Mouse (Mus musculus) kidney, embryonic 16.5 days (tissue): ENCODE results near the gene Lamp1. TPM values are rescaled to one million over a fixed set of nuclear protein-coding genes. Genes with fewer than 3 reads are reported as not detected.

Experiments used
- ATAC-seq: fragments of 200-750 bp; cut with Nextera tagmentation; 2 replicates; pipeline ENCODE4 v1.8.0; 2017; ENCODE audit warnings: moderate TSS enrichment; ENCODE audit not compliant: low FRiP score, low TSS enrichment
- H3K27ac ChIP-seq: fragments of 300-500 bp; sonication (generic); 2 replicates; pipeline ENCODE4 v1.5.1; 2014; ENCODE audit warnings: low read length
- H3K27me3 ChIP-seq: fragments of 300-500 bp; sonication (generic); 2 replicates; pipeline ENCODE4 v1.6.1; 2014; ENCODE audit warnings: low read length, control low read depth, mixed read lengths; ENCODE audit not compliant: insufficient read depth
- H3K36me3 ChIP-seq: fragments of 300-500 bp; sonication (generic); 2 replicates; pipeline ENCODE4 v1.6.1; 2014; ENCODE audit warnings: low read length, control low read depth, mixed read lengths; ENCODE audit not compliant: insufficient read depth
- H3K4me1 ChIP-seq: fragments of 300-500 bp; sonication (generic); 2 replicates; pipeline ENCODE4 v1.6.1; 2014; ENCODE audit warnings: low read length, control low read depth, mixed read lengths; ENCODE audit not compliant: insufficient read depth
- H3K4me2 ChIP-seq: fragments of 300-500 bp; sonication (generic); replicated peaks from 2 replicates; pipeline ENCODE4 v1.6.1; 2014; ENCODE audit warnings: low read depth, low read length
- H3K4me3 ChIP-seq: fragments of 300-500 bp; sonication (generic); 2 replicates; pipeline ENCODE4 v1.5.1; 2014; ENCODE audit warnings: mild to moderate bottlenecking, low read length
- H3K9ac ChIP-seq: fragments of 300-500 bp; sonication (generic); replicated peaks from 2 replicates; pipeline ENCODE4 v1.6.1; 2014; ENCODE audit warnings: low read length
- H3K9me3 ChIP-seq: fragments of 300-500 bp; sonication (generic); 2 replicates; pipeline ENCODE4 v1.6.1; 2016; ENCODE audit warnings: low read length, control low read depth
- WGBS: fragments of 180-500 bp; shearing (Covaris S2); extraction: QIAGEN DNeasy Blood & Tissue Kit; methylation state at CpG from one replicate; pipeline ENCODE4 v1.1.7; 2014; 5-methylcytosine and 5-hydroxymethylcytosine counted together
- polyA plus RNA-seq: library from polyadenylated mRNA; unstranded; fragments of >200 nt; fragmentation: Nextera tagmentation; extraction: Ambion mirVana; gene quantifications from 2 replicates; pipeline ENCODE4 v1.2.1, GENCODE M21; 2015

Gene Lamp1
- polyA plus RNA-seq, result 308 and 374 TPM in 2 replicates

DNA sequence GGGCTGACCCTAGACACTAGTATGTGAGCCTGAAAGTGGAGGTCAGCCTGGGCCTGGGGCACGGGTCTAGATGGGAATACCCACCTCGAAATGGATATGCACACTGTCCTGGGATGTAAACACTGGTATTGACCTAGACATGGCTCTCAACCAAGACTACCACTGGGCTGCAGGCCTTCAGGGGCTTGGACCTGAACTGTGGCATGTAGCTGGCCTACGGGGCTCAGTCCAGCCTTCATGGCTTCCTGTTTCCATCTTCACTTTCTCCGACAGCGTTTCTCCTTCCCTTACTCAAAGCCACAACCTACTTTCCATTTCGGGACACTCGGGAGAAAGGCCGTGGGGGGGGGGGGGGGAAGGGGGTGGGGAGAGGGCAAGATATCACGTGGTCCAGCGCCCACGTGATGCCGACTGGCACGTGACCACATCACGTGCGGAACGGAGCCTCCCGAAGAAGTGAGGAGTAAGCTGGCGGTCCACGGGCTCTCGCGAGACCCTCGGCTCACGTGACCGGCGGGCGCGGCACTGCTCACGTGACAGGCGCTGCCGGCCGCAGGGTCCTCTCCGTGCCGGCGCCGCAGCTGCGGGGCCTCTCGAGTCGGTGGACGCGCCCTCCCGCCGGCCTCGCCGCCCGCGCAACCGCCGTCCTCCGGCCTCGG lies at the start of gene Lamp1:
TSS of gene Lamp1 (plus strand) at position 444 of the 659 bp plus-strand sequence.
- Histone ChIP-seq H3K9me3 (no peaks in the 10 kb centered on the region), H3K4me1 (peaks cover 11% of the 10 kb centered on the region), H3K9ac (peak within 1 kb of the TSS; percentile 95), H3K27me3 (no peaks in the 10 kb centered on the region), H3K36me3 (no peaks in the 10 kb centered on the region), H3K4me2 (peak within 1 kb of the TSS; percentile 89), H3K4me3 (peak within 1 kb of the TSS; percentile 98), H3K27ac (peak within 1 kb of the TSS; percentile 66)
- peak; percentile 96 for ATAC-seq
- 1% methylated on average over 43 of the region's 50 CpGs for WGBS

- Histone ChIP-seq H3K36me3 (peaks cover 6% of the 10 kb centered on the region), H3K9me3 (no peaks in the 10 kb centered on the region), H3K9ac (no peak overlapping the region), H3K27ac (no peak overlapping the region), H3K4me2 (no peak overlapping the region), H3K27me3 (no peaks in the 10 kb centered on the region), H3K4me3 (no peak overlapping the region), H3K4me1 (peaks cover 22% of the 10 kb centered on the region)
- ATAC-seq, result no peak
- WGBS, result 40% methylated on average over 1 of the region's 1 CpGs
Observed at GRCm38 (mm10) chr8:13109416-13109960, 49.5 kb upstream of the Lamp1 start.

GRCm38 (mm10) chr8:13111917-13112316 lies 47.0 kb upstream of the Lamp1 start:
- no peak for ATAC-seq
- Histone ChIP-seq H3K27ac (no peak overlapping the region), H3K27me3 (no peaks in the 10 kb centered on the region), H3K4me3 (no peak overlapping the region), H3K9me3 (no peaks in the 10 kb centered on the region), H3K36me3 (peaks cover 17% of the 10 kb centered on the region), H3K4me1 (peaks cover 16% of the 10 kb centered on the region), H3K9ac (no peak overlapping the region), H3K4me2 (no peak overlapping the region)
- WGBS, result 88% methylated on average over 11 of the region's 11 CpGs

- Histone ChIP-seq H3K27ac (no peak overlapping the region), H3K4me3 (no peak overlapping the region), H3K4me2 (no peak overlapping the region), H3K9ac (no peak overlapping the region), H3K36me3 (peaks cover 15% of the 10 kb centered on the region), H3K9me3 (no peaks in the 10 kb centered on the region), H3K4me1 (peaks cover 7% of the 10 kb centered on the region), H3K27me3 (no peaks in the 10 kb centered on the region)
- 94% methylated on average over 4 of the region's 4 CpGs for WGBS
- no peak for ATAC-seq
Observed at GRCm38 (mm10) chr8:13113232-13113631, 45.7 kb upstream of the Lamp1 start.

- Histone ChIP-seq H3K9ac (no peak overlapping the region), H3K4me1 (no peaks in the 10 kb centered on the region), H3K4me2 (no peak overlapping the region), H3K4me3 (no peak overlapping the region), H3K27me3 (no peaks in the 10 kb centered on the region), H3K27ac (no peak overlapping the region), H3K9me3 (no peaks in the 10 kb centered on the region), H3K36me3 (peaks cover 25% of the 10 kb centered on the region)
- 96% methylated on average over 2 of the region's 2 CpGs for WGBS
- no peak for ATAC-seq
Observed at GRCm38 (mm10) chr8:13117096-13117495, 41.9 kb upstream of the Lamp1 start.

GRCm38 (mm10) chr8:13118516-13118915 lies 40.4 kb upstream of the Lamp1 start:
- H3K27me3 ChIP-seq, result no peaks in the 10 kb centered on the region

DNA sequence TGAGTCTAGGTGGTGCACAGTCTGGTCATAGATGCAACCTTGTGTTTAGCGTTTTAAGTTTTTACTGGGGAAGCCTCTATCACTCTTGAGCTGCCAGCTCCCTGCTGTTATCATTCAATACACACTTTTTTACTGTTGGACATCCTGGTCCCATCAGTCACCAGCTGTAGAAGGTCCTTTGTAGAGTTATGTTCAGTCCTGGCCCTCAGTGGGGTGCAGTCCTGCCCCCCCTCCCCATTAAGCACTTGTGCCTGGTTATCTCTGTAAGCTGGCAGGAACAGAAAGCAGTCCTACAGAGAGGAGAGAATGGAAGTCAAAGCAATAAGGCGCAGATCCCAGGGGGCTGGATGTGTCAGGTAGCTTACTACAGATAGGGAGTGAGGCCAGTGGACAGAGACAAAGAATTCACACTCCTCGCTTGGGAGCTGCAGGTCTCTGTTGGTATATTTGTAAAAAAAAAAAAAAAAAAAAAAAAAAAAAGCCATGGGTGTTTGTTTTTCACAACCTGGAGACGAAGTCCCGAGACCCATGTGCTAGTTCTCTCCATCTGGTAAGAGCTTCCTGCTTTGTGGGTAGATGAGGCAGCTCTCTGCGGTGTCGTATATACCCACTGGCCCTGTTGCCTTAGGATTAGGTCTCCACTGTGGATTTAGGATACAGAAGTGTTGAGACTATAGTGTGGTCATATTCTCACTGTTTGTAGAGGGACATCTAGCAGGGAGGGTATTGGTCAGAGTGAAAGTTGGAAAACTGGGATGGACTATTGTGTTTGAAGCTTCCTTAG lies 37.9 kb upstream of the Lamp1 start:
- Histone ChIP-seq H3K9me3 (no peaks in the 10 kb centered on the region), H3K4me2 (no peak overlapping the region), H3K27me3 (no peaks in the 10 kb centered on the region), H3K36me3 (peaks cover 45% of the 10 kb centered on the region), H3K4me3 (no peak overlapping the region), H3K27ac (no peak overlapping the region), H3K9ac (no peak overlapping the region), H3K4me1 (no peaks in the 10 kb centered on the region)
- 92% methylated on average over 7 of the region's 7 CpGs for WGBS
- no peak for ATAC-seq

More at GRCm38 (mm10) chr8:13118516-13118915, 40.4 kb upstream of the Lamp1 start:
- no peak for ATAC-seq
- Histone ChIP-seq H3K4me2 (no peak overlapping the region), H3K9ac (no peak overlapping the region), H3K27ac (no peak overlapping the region), H3K9me3 (no peaks in the 10 kb centered on the region), H3K4me1 (no peaks in the 10 kb centered on the region), H3K4me3 (no peak overlapping the region), H3K36me3 (peaks cover 33% of the 10 kb centered on the region)
- WGBS, result 84% methylated on average over 3 of the region's 3 CpGs

DNA sequence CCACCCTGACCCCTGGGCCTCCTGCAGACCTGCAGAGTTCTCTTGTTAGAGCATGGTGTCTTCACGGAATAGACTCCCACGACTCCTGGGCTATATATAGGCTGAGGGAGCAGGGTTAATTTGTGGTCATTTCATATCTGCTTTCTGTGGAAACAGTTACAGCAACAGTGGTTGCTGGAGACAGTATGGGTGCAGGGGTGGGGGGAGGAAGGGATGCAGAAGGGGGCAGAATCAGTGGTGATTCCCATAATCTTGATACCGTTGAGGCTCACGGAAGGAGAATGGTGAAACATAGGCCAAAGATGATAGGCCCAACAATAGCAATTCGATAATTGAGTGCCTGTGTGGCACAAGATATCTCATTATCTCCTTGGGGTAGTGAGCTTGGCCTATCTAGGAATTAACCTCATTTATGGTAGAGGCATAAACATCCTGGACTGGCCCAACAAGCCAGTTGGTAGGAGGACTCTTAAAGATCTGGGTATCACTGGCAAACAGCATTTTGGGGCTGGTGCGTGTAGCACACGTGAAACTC lies 36.0 kb upstream of the Lamp1 start:
- H3K36me3 ChIP-seq, result peaks cover 57% of the 10 kb centered on the region

DNA sequence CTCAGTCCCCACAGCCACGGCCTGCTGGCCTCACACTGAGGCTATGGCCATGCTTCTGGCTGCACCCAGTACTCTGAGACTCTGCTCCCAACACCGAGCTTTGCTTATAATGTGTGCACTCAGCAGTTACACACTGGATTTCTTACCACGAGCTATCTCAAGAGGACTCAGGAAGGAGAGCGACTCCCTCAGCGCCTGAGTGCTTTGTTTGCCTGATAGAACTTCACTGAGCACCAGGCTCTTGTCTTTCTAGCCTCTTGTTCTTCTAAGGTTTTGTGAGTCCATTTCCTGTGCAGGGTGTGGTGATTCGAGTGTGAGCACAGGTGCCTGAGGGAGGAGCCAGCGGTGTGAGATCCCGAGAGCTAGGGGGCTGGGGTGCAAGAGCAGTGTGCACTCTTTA lies 34.1 kb upstream of the Lamp1 start:
- H3K27me3 ChIP-seq, result no peaks in the 10 kb centered on the region
- WGBS, result 92% methylated on average over 8 of the region's 8 CpGs

More for the DNA sequence above, 36.0 kb upstream of the Lamp1 start:
- Histone ChIP-seq H3K4me3 (no peak overlapping the region), H3K9ac (no peak overlapping the region), H3K27me3 (no peaks in the 10 kb centered on the region), H3K4me1 (no peaks in the 10 kb centered on the region), H3K9me3 (no peaks in the 10 kb centered on the region), H3K27ac (no peak overlapping the region), H3K4me2 (no peak overlapping the region)
- 91% methylated on average over 7 of the region's 7 CpGs for WGBS
- ATAC-seq, result no peak

More for the DNA sequence above, 34.1 kb upstream of the Lamp1 start:
- no peak overlapping the region for H3K4me3 ChIP-seq
- H3K4me2 ChIP-seq, result no peak overlapping the region
- H3K9ac ChIP-seq, result no peak overlapping the region
- no peak for ATAC-seq
- H3K9me3 ChIP-seq, result no peaks in the 10 kb centered on the region
- H3K36me3 ChIP-seq, result peaks cover 60% of the 10 kb centered on the region
- H3K27ac ChIP-seq, result no peak overlapping the region
- no peaks in the 10 kb centered on the region for H3K4me1 ChIP-seq
